Mouse (Mus musculus): Measurements from ENCODE around the gene Slc2a12. TPM values are rescaled to one million over a fixed set of nuclear protein-coding genes. Genes with fewer than 3 reads are reported as not detected.

The Slc2a12 gene
- total and polyA plus RNA-seq, 3 experiments, result 0.15 to 2.3 (median 0.49) TPM

DNA sequence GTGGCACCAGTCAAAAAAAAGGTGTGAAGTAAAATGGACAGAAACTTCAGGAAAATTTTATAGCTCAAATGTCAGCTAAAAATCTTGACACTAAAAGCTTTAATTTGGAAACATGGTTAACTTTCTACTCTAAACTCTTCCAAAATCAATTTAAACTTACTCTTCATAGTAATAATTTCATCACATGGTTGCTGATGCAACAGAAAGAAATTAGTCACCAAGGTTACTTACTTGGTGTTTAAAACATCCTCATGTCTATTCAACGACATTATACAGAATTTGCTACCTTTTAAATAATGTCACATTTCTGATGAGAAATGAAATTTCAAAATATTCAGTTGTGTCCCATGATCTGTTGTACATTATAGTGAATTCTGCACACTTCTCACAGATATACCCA is 83.4 kb downstream of the Slc2a12 start:
- DNase-seq, result no peak

DNA sequence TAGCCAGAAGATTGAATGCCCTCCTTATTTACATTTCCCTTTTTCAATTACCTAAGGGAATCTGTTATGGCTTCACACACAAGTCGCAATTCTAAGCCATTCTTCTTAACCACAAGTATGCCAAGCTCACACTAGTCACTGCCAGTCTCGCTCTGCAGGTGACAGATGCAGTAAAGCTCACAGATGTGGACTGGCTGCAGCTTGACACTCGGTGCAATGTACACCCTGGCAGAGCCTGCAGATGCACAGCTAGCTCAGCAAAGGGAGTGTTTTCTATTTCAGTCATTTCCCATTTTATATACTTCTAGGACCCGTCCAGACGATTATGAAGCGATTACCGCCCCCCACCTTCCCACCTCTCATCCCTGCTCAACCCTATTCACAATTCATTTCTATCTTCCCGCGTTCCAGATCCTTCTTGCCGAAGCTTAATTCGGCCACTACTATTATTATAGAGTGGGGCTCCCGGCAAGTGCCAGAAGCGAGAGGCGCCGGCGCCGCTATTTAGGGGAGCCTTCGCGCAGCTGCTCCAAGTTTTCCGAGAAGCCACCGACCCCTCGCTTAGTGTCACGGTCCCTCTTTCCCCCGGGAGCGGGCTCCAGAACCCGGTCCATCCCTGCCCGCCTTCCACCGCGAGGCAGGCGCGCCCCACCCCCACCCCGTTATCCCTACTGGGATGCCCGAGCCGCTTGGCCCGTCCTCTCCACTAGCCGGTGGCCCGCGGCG is 85.6 kb downstream of the Slc2a12 start:
- no peak for DNase-seq

DNA sequence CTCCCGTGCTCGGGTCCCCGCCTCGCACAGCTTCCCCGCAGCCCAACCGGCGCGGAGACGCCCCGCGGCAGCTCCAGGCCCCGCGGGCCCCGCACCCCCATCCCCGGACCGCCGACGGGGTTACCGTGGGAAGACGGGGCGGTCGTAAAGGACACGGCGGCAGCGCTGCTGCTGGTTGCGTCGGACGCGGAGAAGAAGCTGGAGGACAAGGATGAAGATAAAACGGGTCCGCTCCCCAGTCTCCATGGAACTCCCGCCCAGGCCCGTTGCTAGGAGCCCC is 86.1 kb downstream of the Slc2a12 start:
- DNase-seq, result no peak

DNA sequence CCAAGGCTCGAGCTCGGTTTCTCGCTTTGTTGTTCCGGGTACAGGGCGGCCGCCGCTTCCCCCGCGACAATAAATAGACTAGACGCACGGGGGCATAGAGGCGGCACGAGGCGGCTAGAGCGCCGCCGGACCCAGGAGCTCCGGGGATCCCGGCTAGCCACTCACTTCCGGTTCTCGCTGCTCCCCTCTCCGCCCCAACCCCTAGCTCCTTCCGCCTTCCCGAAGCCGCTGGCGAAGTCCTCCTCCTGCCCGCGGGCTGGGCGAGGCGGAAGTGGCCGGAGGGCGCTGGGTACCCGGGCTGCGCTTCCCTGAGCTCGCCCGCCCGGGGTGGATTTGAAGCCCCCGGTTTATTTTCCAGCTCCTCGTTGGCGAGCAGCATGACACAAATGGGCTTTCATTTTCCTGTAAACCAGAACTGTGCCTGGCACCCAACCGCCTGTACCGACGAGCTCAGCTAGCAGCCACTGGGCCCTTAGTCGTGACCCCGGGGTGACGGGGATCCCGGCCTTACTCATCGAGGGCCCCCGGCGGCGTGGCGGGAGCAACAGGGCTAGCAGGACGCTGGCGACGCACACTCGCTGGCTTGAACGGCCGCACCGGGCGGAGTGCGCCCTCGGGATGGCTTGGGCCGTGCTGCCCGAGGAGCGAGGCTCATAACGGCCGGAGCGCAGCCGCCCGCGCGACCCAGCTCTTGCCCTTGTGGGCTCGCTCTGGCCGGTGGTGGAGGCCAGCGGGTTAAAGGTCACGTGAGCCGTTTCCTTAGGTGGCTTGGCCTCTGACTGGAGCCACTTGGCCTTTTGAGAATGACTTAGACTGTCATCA is 86.7 kb downstream of the Slc2a12 start, which contains the start of gene Tbpl1:
TSS of gene Tbpl1 (minus strand) at position 667 of the 822 bp plus-strand sequence.
- peak; percentile 98 for DNase-seq

DNA sequence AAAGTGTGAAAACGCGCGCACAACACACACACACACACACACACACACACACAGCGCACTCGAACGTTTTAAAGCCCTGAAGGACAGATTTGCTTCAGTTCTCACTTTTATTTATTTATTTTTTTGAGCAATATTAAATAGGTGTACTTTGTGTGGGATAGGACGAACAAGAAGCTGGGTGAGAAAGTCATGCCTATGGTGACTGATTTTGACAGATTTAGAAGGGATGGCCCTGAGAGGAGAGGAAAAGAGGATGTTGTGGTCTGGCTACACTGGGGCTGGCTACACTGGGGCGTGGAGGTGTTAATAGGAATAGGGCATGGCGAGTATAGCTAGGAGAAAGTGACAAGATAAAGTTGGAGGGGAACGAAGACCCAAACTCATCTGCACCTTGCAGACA is 87.4 kb downstream of the Slc2a12 start:
- no peak for DNase-seq

DNA sequence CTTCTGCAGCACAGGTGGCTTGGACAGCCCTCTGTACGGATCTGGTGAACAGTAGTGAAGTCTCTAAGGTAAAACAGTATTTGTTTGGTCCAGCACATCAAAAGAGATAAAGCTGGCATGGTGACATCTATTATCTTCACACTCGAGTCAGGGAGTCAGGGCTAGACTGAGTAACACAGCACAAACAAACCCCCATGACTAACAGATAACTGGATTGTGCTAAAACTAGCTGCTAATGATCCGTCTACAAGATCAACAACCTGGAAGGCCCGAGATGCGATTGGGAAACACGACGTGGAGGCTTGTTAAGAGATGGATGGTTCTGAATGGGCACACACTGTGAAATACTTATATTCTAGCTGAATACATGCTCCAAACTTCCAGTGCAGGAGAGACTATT is 101.1 kb downstream of the Slc2a12 start:
- no peak for DNase-seq

DNA sequence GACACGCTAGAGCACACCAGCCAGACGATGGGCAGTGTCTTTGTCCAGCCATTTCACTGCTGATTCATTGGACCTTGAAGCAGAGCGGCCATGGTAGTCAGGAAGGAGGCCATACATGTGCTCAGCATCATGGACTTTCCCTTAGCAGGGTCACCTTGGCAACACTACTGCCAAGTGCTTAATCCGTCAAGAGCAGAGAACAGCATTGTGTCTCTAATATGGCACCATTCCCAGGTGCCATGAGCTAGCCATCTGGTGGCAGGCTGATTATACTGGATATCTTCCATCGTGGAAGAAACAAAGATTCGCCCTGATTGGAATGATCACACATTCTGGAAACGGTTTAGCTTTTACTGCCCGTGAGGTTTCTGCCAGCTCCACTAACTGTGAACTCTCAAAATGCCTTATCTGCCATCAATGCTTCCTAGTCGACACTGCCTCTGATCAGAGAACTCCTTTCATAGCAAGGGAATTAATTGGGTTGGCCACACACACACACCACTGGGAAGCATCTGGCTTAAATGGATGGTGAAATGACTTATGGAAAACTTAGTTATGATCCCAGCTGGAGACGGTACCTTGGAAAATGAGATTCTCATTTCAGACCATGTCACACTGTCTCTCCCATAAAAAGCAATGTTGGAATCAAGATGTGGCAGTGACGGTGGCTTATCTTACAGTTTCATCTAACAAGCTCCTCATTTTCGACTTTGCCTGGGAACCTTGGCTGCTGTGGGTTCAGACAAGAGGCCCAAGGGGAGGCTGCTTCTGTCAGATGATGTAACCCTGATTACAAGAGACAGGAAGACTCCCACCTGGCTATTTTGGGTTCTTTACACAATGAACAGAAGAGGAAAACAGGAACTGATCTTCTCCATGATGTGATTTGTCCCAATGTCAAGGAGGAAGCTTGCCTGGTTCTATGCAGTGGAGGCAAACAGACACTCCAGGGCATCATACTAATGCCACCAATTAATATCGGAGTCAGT is 101.8 kb downstream of the Slc2a12 start:
- DNase-seq, result peak; percentile 25

DNA sequence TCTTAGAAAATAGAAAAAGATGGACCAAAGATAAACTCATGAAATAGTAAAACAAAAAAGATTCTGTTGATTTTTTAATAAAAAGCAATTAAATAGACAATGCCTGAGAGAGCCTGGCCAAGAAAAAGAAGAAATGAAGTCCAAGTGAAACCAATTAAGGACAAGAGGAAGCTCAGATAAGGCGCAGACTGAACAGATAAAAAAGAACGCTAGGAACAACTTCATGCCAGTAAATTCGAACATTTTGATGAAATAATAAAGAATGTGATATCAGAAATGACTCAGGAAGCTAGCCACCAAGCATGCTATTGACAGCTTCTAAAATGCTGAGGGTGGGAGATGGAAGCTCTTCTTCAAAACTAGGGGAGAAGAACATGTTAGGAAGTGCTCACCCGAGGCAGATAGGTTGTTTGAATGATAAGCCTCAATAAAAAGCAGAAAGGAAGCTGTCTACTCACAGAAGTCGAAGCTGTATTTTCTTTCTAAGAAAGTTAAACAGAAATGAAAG is 106.4 kb downstream of the Slc2a12 start:
- no peak for DNase-seq

Small RNA genes within 50 kb of the gene (microRNA-seq; reads per million reads assigned to microRNA genes)
- 0 reads per million in 2 experiments for gene Mir7663

Other genes with a start within 250 kb of the Slc2a12 start
- gene Tbpl1, start 86.9 kb downstream of the Slc2a12 start, total RNA-seq (2021), result 10 to 100 TPM; 24.9 to 37.9 TPM
- 34.3 and 36.3 TPM in 2 replicates for gene Tbpl1, start 86.9 kb downstream of the Slc2a12 start, polyA plus RNA-seq (2012; rRNA removed)
- 10 to 100 TPM; 10.4 to 19.2 TPM for gene Tcf21, start 175.2 kb downstream of the Slc2a12 start, total RNA-seq (2021)
- gene Tcf21, start 175.2 kb downstream of the Slc2a12 start, polyA plus RNA-seq (2012; rRNA removed), result 18.0 and 18.3 TPM in 2 replicates

Measured in adrenal gland, adult 2 months (tissue).